Mouse (Mus musculus): ENCODE results near the gene Trip6.

Gene Trip6

DNA sequence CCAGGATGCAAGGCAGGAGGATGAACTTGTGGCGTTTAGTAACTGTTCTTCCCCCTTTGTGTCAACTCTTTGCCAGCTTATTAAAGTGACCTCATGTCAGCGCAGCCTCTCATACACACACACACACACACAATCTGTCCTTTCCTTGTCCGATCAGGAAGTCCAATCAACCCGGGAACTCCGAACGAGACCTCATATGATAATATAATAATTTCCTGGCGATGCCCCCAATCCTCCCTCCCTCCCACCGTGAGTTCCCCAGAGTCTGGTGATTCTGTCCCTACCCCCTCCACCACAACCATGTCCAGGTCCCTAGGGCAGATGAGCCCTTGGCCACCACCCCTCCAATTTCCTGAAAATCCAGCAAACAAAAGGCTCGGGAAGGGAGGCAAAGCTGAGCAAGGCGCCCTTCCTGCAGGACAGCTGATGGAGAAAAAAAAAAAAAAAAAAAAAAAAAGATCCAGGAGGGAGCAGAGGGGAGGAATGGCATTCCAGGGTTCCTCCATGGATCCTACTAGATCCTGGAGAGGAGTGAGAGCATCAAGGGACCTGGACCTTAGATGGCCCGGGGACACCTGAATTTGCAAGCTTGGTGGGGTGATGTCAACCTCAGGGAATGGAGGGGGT is 24.6 kb upstream of the Trip6 start:
- DNase-seq (ENCODE audit: low read depth, low spot score): no peak

DNA sequence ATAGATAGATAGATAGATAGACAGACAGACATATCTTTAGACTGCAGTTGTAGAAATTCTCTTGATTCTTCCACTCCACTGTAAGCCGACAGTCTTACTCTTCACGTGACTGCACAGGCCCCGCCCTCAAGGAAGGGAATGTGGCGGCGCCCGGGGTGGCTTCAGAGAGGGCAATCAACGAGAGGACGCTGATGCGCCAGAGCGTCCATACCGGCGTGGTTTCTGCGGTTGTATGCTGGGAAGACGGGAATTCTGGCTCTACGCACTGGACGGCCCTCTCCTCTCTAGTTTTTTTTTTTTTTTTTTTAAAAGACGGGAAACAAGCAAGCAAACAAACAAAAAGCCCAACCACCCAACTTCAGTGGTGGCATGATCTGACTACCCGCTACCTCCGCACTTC is 24.1 kb upstream of the Trip6 start:
- DNase-seq (ENCODE audit: low read depth, low spot score): peak; percentile 88

DNA sequence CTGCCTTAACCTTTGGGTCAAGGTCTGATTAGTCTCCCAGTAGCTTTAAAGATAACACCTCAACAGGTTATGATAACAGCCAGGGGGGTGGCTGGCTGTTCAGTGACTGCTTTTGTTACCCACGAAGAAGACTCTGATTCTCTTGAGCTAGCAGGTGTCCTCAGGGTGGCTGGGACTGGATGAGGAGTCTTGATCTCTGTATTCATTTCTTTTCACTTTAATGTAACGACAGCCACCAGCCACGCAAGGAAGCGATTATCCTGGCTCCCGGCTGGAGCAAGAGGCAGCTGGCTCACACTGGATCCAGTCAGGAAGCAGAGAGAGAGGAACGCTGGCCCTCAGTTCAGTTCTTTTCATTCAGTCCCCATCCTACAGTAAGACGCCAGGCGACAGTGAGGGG is 23.0 kb upstream of the Trip6 start:
- no peak for DNase-seq (ENCODE audit: low read depth, low spot score)

DNA sequence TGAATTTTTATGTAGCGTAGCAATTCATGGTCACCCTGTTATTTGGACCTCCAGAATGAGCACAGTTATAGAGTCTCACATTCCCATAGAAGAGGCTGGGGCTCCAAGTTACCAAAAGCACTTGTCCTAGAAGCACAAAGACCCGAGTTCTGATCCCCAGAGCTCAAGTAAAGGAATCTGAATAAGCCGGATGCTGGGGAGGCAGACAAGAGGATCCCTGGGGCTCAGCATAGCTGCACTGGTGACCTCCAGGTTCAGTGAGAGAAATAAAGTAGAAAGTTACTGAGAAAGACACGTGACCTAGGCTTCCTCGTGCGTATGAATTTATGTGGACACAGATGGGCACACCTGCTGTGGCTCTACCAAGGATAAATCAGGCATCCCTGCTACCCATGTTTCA is 20.9 kb upstream of the Trip6 start:
- no peak for DNase-seq (ENCODE audit: low read depth, low spot score)

DNA sequence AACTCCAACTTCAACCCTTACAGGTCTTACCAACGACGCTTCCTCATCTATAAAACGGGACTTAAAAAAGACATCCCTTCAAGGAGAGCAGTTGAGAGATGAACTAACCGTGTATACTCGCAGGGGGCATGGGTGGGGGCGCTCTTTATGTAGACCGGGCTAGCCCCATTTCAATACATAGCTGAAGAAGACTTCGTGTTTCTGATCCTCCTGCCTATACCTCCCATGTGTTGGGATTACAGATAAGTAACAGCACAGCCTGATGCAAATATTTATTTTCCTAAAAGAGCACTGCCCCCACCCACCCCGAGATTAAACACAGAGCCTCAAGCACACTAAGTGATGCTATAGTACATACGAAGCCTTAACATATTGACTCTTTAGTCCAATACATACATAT is 20.1 kb upstream of the Trip6 start:
- DNase-seq (ENCODE audit: low read depth, low spot score): no peak

DNA sequence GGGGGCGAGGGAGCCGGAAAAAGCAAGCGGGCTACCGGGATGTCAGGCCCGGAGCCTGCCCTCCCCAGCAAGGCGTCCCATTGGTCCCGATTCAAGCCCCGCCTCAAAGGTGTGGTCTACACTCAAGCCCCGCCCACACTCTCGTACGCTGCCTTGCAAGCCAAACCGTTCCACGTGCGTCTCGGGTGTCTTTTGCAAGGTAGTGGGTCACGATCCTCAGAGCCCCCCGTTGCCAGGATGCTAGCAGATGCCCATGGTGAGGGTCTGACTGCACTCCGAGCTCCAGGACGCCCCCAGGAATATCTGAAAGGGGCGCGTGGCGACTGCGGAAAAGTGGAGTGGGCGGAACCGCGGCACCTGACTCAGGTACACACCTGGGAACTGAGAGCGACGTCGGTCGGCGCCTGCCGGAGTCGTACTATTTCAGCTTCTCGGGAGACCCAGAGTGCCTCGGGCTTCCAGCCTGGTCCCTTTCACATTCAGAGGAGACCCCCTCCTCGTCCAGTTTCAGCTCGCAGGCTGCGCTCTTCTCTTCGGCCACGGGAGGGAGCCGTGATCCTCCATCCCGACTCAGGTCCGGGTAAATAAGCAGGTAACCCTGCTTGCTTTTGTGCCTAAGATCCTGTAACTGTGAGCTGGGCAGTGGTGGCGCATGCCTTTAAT is 19.4 kb upstream of the Trip6 start, which contains the start of gene Slc12a9:
Gene Slc12a9 (minus strand): TSS at position 86 of the 663 bp plus-strand sequence.
- peak; percentile 82 for DNase-seq (ENCODE audit: low read depth, low spot score)

DNA sequence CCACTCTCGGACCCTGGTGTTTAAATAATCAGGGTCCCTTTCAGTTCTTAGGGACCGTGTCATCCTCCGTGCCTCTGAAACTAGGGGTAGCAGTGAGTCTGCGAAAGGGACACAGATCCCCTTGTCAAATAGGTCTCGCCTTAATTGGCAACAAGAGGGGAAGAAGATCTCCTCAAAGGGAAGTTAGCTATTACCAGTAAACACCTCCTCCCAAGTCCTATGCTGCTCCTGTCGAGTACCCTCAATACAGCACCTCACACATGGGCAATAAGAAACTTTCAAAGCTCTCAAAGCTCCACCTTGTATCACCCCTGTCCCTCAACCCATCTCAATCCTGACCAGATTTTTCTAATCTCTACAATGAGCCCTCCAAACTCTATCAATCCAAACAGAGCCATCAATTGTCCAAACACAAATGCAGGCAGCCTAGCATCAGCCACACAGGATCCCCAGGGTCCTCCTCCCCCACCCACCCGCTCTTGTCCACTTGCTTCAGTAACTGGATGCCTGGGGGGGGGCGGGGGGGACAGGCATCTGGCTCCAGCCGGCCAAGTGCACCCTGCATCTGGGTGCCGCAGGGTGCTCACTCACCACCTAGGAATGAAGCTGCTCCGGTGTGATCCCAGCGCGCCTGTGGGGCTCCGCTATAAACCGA is 18.8 kb upstream of the Trip6 start:
- no peak for DNase-seq (ENCODE audit: low read depth, low spot score)

DNA sequence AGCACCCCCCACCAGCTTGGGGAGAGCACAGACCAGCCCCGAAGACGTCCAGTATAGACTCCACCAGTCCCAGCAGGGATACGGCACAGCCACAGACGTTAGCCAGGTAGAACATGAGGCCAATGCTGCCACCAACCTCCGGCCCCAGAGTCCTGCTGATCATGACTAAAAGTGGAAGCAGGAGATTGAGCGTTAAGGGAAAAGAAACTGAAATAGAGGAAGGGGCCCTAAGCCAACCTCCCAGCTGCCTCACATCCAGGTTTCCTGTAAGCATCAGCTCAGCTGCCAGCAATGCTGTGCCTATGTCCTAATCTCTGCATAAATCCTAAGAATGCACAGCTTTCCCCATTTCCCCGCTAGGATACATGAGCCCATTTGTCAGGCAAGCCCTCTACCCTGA is 16.7 kb upstream of the Trip6 start:
- no peak for DNase-seq (ENCODE audit: low read depth, low spot score)

DNA sequence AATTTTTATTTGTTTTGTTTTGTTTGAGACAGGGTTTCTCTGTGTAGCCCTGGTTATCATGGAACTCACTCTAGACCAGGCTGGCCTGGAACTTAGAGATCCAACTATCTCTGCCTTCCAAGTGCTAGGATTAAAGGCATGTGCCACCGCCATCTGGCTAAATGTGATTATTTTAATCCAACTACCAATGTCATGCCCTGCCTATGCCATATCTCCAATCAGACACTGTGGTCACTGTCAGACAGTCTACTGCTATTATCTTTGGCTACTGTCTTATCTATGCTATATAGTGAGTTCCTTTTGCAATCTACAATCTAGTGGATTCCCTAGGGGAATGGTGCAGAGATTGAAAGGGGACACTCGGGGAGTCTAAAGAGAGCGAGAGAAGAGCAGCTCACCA is 6.8 kb upstream of the Trip6 start:
- DNase-seq (ENCODE audit: low read depth, low spot score): no peak

DNA sequence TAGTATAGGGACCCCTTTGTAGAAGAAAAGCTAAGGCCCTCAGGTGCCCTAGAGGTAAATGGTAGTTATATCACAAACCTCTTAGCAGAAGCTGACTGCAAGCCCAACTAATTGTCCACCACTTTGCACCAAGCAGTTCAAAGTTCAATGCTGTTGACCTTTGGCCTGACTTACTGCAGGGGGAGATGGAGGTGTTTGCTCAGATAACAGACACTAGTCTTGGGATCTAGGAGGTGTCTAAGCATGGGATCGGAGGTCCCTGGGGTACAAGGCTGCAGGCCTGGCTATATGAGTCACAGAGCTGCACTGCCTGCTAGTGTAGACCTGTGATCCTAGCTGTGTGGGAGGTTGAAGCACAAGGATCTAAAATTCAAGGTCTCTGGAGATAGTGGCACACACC is 4.4 kb upstream of the Trip6 start:
- no peak for DNase-seq (ENCODE audit: low read depth, low spot score)

DNA sequence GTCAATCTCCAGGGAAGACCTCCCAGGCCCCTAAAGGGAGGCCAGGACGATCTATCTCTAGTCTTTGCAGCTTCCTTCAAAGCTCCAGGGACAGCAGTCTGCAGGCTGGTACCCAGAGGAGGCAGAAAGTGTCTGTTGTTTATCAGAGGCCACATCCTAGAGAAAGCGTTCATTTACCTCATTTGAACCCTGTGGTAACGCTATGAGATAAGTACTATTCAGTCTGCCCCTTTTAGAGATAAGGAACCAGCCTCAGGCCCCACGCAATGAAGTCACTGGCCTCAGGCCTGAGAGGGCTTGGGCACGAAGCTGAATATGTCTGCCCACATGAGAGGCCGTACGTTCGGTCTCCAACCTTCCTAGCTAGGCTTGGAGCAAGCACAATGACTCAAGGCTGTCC is 3.2 kb upstream of the Trip6 start:
- no peak for DNase-seq (ENCODE audit: low read depth, low spot score)

DNA sequence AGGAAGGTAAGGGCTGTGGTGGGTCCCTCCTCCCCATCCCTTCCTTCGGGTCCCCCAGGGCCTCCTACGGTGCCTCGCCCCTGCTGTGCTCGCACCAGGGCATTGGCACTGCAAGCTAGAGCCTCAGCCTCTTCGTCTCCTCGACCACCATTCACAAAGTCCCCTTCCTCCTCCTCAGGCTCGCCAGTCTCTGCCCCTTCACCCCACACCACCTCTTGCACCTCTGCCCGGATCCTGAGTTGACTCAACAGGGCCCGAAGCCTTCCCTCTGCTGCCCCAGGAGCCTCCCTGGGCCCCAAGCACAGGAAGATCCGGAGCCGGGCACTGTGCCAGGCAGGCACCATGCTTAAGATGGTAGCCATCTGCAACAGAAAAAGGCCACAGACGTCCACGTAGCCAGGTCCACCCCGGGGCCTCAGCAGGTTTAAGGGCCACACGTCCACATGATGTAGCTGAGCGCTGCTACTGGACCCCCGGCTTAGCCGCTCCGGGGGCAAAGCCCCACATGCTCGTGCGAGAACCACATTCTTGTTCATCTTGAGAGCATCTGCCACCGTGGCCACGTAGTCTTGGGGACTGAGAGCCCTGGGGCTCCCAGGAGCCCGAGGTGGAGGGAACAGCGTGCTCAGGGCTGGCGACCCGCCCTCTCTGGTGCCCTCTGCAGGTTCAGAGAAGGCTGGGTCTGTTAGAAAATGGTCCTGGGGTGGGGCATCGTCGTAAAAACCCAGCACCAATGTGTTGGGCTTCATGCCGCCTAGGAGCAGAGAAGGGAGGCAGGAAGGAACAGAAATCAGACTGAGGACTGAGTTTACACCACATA is 1.1 kb upstream of the Trip6 start:
- no peak for DNase-seq (ENCODE audit: low read depth, low spot score)

DNA sequence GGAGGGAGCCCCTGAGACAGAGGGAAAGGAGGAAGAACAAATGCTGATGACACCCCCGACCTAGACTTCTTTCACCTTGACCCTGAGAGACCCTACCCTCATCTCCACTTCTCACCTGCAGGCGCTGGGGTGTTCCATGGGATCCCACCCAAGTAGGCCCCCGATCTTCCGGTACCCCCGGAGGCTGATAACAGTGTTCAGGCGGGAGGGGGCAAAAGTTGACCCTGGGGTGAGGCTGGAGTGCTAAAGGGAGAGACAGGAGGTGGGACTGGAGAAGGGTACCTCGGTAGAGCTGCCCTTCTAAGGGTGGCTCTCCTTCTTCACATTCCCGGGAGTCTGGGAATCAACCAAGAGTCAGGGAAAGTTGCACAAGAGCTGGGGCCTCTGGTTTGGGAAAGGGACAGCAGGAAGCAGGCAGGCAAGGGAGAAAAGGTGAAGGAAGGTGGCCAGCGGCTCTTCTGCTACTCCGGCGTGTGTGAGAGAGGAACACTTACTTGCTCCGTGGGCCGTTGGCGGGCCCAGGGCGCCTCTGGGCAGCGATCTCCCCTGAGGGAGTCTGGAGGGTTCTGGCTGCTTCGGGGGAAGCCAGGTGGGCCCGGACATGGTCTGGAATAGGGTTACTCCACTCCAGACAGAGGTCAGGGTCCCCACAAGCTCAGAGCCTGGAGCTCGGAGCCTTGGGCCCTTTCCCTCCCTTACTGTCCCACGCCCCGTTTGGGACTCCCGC is 575 bp downstream of the Trip6 start:
- no peak for DNase-seq (ENCODE audit: low read depth, low spot score)

DNA sequence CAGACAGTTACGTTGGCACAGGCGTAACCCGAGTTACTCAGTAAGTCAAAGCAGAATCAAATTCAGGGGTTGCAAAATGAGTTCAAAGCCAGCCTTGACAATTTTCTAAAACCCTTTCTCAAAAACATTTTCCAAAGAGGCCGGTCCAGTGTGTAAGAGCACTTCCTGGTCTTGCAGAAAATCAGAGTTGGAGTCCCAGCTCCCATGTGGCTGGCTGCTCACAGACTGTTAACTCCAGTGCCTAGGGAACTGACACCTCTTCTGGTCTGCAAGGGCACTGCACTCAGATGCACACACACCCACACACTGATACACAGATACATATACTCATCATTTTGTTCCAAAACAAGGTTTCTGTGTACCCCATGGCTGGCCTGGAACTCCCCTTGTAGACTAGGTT is 5.8 kb downstream of the Trip6 start:
- DNase-seq (ENCODE audit: low read depth, low spot score): no peak

DNA sequence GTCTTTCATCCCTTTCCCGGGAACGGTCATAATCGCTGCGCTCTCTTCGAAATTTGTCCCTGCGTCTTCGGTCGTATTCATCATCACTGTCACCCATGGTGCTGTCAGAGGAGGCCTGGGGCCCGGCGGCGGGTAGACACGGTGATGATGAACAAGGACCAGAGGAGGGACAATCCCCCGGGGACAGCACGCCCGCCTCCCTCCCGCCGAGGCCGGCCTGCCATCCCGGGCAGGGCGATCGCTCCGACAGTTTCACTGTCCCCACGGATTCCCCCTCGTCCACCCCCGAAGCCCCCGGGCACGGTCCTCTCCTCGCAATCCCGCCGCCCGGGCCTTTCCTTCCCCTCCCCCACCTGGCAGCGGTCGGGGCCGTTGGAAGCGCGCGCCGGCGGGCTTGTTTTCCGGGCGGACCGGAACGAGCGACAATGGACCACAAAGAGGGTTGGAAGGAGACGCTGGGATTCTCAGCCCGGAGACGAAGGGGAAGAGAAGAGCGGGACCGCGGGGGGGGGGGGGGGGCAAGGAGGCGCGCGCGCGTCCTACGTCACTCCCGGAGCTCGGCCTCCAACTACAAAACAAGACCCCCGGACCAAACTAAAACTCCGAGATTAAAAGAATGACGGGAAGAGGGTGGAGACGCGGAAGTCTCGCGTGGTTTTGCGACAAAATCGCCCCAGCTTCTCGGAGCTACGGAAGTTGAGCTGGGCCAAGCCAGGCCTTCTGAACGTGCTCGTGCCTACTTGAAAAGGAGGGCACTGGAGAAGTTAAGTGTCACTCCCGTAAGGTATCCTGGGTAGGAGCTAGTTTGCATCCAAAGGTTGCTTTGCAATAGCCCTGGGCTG is 6.9 kb downstream of the Trip6 start, which contains the start of gene Srrt:
Gene Srrt (minus strand): TSS at position 604 of the 842 bp plus-strand sequence.
- peak; percentile 96 for DNase-seq (ENCODE audit: low read depth, low spot score)

DNA sequence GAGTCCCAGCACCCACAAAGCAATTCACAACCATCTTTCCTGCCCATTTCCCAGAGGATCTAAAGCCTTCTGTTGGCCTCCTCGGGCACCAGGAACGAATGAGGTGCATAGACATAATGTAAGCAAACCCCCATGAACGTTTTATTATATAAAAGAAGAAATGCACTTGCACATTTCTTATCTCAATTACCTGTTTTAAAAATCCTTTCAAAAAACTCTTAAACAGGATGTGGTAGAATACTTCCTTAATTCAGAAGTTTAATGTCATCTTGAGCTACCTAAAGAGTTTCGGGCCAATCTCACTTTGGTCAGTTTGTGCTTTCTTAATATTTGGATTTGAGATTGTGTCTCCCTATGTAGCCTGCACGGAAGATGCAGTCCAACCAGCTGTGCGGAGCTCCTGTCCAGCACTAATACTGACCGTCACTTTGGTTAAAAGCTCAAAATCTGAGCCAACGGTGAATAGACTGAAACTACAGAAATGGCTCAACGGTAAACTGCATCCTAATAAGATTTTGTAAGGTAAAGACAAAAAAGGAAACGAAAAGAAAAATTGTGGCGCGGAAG is 7.7 kb downstream of the Trip6 start:
- DNase-seq (ENCODE audit: low read depth, low spot score): no peak

DNA sequence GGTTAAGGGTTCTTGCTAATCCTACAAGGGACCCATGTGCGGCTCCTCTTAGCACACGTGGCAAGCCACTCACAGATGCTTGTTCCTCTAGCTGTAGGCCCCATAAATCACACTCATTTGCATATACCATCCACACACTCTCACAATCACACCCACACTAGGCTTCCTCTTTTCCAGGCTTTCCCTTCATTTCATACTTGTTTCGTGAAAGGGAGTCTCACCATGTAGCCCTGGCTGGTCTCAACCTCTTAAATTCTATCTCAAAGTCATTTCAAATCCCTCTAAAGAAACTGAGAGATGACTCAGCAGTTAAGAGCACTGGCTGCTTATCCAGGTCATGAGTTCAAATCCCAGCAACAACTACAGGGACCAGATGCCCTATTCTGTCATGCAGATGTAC is 8.4 kb downstream of the Trip6 start:
- DNase-seq (ENCODE audit: low read depth, low spot score): no peak

DNA sequence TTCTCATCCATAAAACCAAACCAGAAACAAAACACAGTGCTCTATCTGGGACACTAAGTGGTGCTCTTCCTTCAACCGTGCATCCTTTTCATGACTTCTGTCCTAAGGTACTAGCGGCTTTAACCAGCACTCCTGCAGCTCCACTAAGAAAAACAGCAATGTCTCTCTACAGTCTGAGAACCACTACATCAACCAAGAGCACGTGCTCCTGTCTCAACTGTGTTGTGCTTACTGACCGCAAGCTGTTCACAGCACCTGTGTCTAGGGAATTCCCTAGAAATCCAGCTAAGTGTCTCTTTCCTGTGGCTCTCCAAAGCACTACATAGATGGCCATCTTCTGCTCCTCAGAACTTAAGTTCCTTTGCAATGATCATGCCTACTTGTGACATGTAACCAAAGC is 9.4 kb downstream of the Trip6 start:
- no peak for DNase-seq (ENCODE audit: low read depth, low spot score)

DNA sequence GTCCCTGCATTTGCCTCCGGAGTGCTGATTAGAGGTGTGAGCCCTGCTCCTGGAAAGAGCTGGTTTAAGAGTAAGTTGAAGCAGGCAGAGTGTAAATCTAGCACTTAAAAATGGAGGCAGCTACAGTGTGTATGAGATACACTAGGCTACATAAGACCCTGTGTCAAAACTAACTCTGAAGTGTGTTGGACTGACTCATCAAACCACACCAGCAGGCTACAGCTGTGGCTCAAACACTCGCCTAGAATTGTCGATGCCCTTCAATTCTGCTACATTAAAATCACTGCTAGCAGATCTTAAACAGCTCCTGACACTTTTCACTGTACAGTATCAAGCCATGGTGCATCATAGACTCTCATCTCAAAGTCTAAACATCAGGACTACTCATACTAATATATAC is 10.0 kb downstream of the Trip6 start:
- no peak for DNase-seq (ENCODE audit: low read depth, low spot score)

DNA sequence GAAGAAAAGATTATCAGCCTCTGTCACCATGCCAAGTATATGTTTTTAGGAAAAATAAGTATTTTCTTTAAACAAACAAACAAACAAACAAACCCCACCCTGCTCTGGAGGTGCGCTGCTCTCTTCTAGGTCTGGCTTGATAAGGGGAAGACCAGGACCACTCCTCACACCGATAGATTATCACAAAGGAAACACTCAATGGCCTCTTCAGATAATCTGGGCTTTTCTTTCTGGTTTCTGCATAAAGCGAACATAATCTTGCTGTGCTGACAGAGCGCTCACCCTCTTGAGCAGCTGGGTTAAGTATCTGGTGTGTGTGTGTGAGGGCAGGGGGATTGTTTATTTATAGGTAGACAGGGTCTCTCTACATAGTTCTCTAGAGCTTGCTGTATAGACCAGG is 10.6 kb downstream of the Trip6 start:
- no peak for DNase-seq (ENCODE audit: low read depth, low spot score)

All from brain, embryonic 18.5 days (tissue).